Mouse (Mus musculus) Muller cell, postnatal 12 days (primary cell): ENCODE results near the gene Cept1.

ENCODE experiments used
- DNase-seq: peaks from one replicate; pipeline ENCODE4 v3.0.0-alpha.2; 2015; ENCODE audit errors: inconsistent ontology term

Cept1 gene

GRCm38 (mm10) chr3:106547171-106547923, at the start of gene Cept1, which contains the start of gene Dram2:
TSS of gene Cept1 (minus strand) at chr3:106547802.
TSS of gene Dram2 (plus strand) at chr3:106547798.
- peak; percentile 96 for DNase-seq

- DNase-seq, result peak; percentile 34
Observed at GRCm38 (mm10) chr3:106593631-106594030, 46.0 kb upstream of the Cept1 start.

GRCm38 (mm10) chr3:106579296-106579695, 31.7 kb upstream of the Cept1 start:
- no peak for DNase-seq

- DNase-seq, result no peak
Observed at GRCm38 (mm10) chr3:106573191-106573590, 25.6 kb upstream of the Cept1 start.

- DNase-seq, result no peak
Observed at GRCm38 (mm10) chr3:106565876-106566275, 18.3 kb upstream of the Cept1 start.

- no peak for DNase-seq
Observed at GRCm38 (mm10) chr3:106558271-106558670, 10.7 kb upstream of the Cept1 start.

GRCm38 (mm10) chr3:106555743-106556250, 8.2 kb upstream of the Cept1 start:
- no peak for DNase-seq

GRCm38 (mm10) chr3:106553411-106553810, 5.8 kb upstream of the Cept1 start:
- no peak for DNase-seq

- DNase-seq, result no peak
Observed at GRCm38 (mm10) chr3:106548971-106549370, 1.4 kb upstream of the Cept1 start.

GRCm38 (mm10) chr3:106547924-106548539, 430 bp upstream of the Cept1 start:
- DNase-seq, result no peak

GRCm38 (mm10) chr3:106544721-106545316, 2.8 kb downstream of the Cept1 start:
- DNase-seq, result no peak

GRCm38 (mm10) chr3:106533277-106533676, 14.3 kb downstream of the Cept1 start:
- DNase-seq, result no peak

- no peak for DNase-seq
Observed at GRCm38 (mm10) chr3:106528032-106528431, 19.6 kb downstream of the Cept1 start.

GRCm38 (mm10) chr3:106526411-106526810, 21.2 kb downstream of the Cept1 start:
- no peak for DNase-seq

- DNase-seq, result no peak
Observed at GRCm38 (mm10) chr3:106522730-106523129, 24.9 kb downstream of the Cept1 start.

GRCm38 (mm10) chr3:106515016-106515415, 32.6 kb downstream of the Cept1 start:
- no peak for DNase-seq

- DNase-seq, result no peak
Observed at GRCm38 (mm10) chr3:106510669-106511068, 36.9 kb downstream of the Cept1 start.

GRCm38 (mm10) chr3:106502892-106503291, 44.7 kb downstream of the Cept1 start:
- no peak for DNase-seq

GRCm38 (mm10) chr3:106500510-106500909, 47.1 kb downstream of the Cept1 start:
- no peak for DNase-seq

GRCm38 (mm10) chr3:106496996-106497395, 50.6 kb downstream of the Cept1 start:
- no peak for DNase-seq

GRCm38 (mm10) chr3:106496045-106496721, 51.4 kb downstream of the Cept1 start:
- no peak for DNase-seq
